Mouse (Mus musculus): Measurements from ENCODE around the gene Armc10.
"Not testable (repeated sequence)": the region's sequence is repeated elsewhere in the genome, so short reads cannot be mapped to it uniquely, and the experiment has no call there.

Armc10 gene

DNA sequence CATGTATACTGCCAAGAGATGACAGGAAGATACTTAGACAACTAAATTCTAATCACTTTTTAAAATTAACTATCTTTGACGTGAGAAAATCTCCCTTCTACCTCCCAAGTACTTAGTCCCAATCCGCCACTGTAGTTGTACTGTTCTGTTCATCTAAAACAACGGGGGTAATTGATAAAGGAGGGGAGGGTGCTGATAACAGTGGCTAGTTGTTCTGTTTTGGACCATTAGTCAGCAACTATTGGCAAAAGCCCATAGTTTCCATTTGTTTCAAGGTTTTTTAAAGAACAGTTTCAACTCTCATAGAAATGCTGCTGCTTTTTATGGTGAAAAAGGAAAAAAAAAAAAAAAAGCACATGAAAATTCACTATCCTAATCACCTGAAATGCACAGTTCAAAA lies 58.1 kb downstream of the Armc10 start:
- DNase-seq = no peak

- no peak for DNase-seq
Observed at GRCm38 (mm10) chr5:21706546-21706945, 60.9 kb downstream of the Armc10 start.

GRCm38 (mm10) chr5:21708011-21708410 lies 62.4 kb downstream of the Armc10 start:
- not testable (repeated sequence) for DNase-seq

Measured in thymus, adult 18-20 months (tissue).